In the genomic region with DNA sequence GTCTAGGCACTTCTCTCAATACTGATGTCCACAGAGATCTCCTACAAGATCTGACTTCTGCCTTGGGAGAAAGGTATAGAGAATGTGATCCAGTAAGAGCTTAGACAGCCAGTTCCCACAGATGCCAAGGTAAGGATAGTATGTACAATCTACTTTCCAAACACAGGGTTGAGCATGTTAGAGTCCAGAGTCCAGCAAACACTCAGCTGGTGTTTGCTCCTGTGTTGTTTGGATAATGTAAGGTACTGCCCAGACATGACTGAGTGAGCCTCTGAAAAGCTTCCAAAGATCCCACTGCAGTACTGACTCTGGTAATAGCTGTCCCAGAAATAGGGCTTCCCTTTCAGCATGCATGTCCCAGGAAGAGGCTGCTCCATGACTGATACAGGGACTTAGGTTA, we compare ENCODE assay signal across 22 mouse cellular contexts. TPM values are rescaled to one million over a fixed set of nuclear protein-coding genes. Genes with fewer than 3 reads are reported as not detected.
"Had no signal": no experiment of that assay in that cellular context is flagged by ENCODE, and none has a peak within 500 bp of the region (broad histone marks: within the 10 kb centered on the region; RNA-seq: fewer than 3 reads in every experiment).

No protein-coding gene starts in this region.

- H3K9me3 ChIP-seq: lung, embryonic 15.5 days; megakaryocyte, embryonic 14.5 days; midbrain, embryonic 10.5 days; midbrain, embryonic 13.5 days; neural tube, embryonic 13.5 days had no signal

- DNase-seq: kidney, adult 18-20 months; kidney, postnatal 25 days; layer of hippocampus, postnatal 36 days; lung, adult 18-20 months; lung, postnatal 10 days; lung, postnatal 36 days; thymus, adult 2 months; thymus, postnatal 14 days; thymus, postnatal 4 days had no signal

- H3K4me2 ChIP-seq: lung, embryonic 15.5 days; midbrain, embryonic 13.5 days; neural tube, embryonic 13.5 days had no signal

- ATAC-seq: inflammation-experienced regulatory T-cells, adult 6 months; intestine, embryonic 16.5 days; midbrain, embryonic 13.5 days; midbrain, embryonic 16.5 days had no signal

- H3K36me3 ChIP-seq: lung, embryonic 15.5 days; midbrain, embryonic 10.5 days; midbrain, embryonic 13.5 days; neural tube, embryonic 13.5 days had no signal

- H3K9ac ChIP-seq: lung, embryonic 15.5 days; midbrain, embryonic 13.5 days; neural tube, embryonic 13.5 days had no signal

- H3K4me1 ChIP-seq: lung, embryonic 15.5 days; megakaryocyte, embryonic 14.5 days had no signal

- H3K27me3 ChIP-seq: lung, embryonic 15.5 days; megakaryocyte, embryonic 14.5 days; midbrain, embryonic 13.5 days; neural tube, embryonic 13.5 days had no signal

- H3K27ac ChIP-seq: kidney, postnatal 0 days; left cerebral cortex, adult 2 months; lung, embryonic 15.5 days; midbrain, embryonic 10.5 days; midbrain, embryonic 13.5 days; neural tube, embryonic 13.5 days had no signal

- H3K4me3 ChIP-seq: left cerebral cortex, adult 2 months; lung, embryonic 15.5 days; megakaryocyte, embryonic 14.5 days; midbrain, embryonic 10.5 days; midbrain, embryonic 13.5 days; myocyte; neural tube, embryonic 13.5 days had no signal

RNA-seq across cellular contexts. Expression of gene 4930452B06Rik, which starts 54.0 kb away (rescaled TPM):
- total RNA-seq: monocyte, adult 5-6 weeks; neutrophil, adult 5-6 weeks had no signal
